Mouse (Mus musculus): ENCODE results near the gene Larp6. TPM values are rescaled to one million over a fixed set of nuclear protein-coding genes. Genes with fewer than 3 reads are reported as not detected.

Larp6 gene
- 1 to 10 TPM in 1 of 2 experiments, under 1 TPM in 1; 0.83 to 1.0 TPM for total RNA-seq (2021)
- long read RNA-seq, experiment 1, result 0 reads
- long read RNA-seq, experiment 2, partial matches to known transcripts, result 3 of 4 reads
- long read RNA-seq, experiment 2, other reads (novel, unspliced or antisense), result 0 of 4 reads

GRCm38 (mm10) chr9:60712771-60713541 is at the start of gene Larp6:
Gene Larp6, plus strand, starts transcription at chr9:60712989.
- DNase-seq, result peak; percentile 70

- peak; percentile 79 for DNase-seq
Observed at GRCm38 (mm10) chr9:60664385-60664784, 48.4 kb upstream of the Larp6 start.

GRCm38 (mm10) chr9:60664866-60665265 is 47.9 kb upstream of the Larp6 start:
- no peak for DNase-seq

GRCm38 (mm10) chr9:60665535-60665934 is 47.3 kb upstream of the Larp6 start:
- no peak for DNase-seq

GRCm38 (mm10) chr9:60668886-60669285 is 43.9 kb upstream of the Larp6 start:
- DNase-seq, result no peak

- DNase-seq, result no peak
Observed at GRCm38 (mm10) chr9:60672568-60672967, 40.2 kb upstream of the Larp6 start.

- DNase-seq, result no peak
Observed at GRCm38 (mm10) chr9:60674780-60675179, 38.0 kb upstream of the Larp6 start.

GRCm38 (mm10) chr9:60676429-60676828 is 36.4 kb upstream of the Larp6 start:
- no peak for DNase-seq

GRCm38 (mm10) chr9:60678913-60679312 is 33.9 kb upstream of the Larp6 start:
- DNase-seq, result no peak

GRCm38 (mm10) chr9:60681005-60681404 is 31.8 kb upstream of the Larp6 start:
- no peak for DNase-seq

GRCm38 (mm10) chr9:60682753-60683152 is 30.0 kb upstream of the Larp6 start:
- DNase-seq, result no peak

- DNase-seq, result peak; percentile 13
Observed at GRCm38 (mm10) chr9:60687415-60687814, 25.4 kb upstream of the Larp6 start.

GRCm38 (mm10) chr9:60687891-60688324 is 24.9 kb upstream of the Larp6 start, which contains the start of gene Lrrc49:
Gene Lrrc49, minus strand, starts transcription at chr9:60688158.
- DNase-seq, result peak; percentile 85

GRCm38 (mm10) chr9:60692624-60693023 is 20.2 kb upstream of the Larp6 start:
- no peak for DNase-seq

- DNase-seq, result no peak
Observed at GRCm38 (mm10) chr9:60693986-60694385, 18.8 kb upstream of the Larp6 start.

GRCm38 (mm10) chr9:60696271-60696985 is 16.4 kb upstream of the Larp6 start:
- DNase-seq, result no peak

GRCm38 (mm10) chr9:60699581-60700231 is 13.1 kb upstream of the Larp6 start:
- no peak for DNase-seq

- DNase-seq, result no peak
Observed at GRCm38 (mm10) chr9:60707594-60707993, 5.2 kb upstream of the Larp6 start.

GRCm38 (mm10) chr9:60708606-60709005 is 4.2 kb upstream of the Larp6 start:
- no peak for DNase-seq

GRCm38 (mm10) chr9:60709721-60710120 is 3.1 kb upstream of the Larp6 start:
- no peak for DNase-seq

- no peak for DNase-seq
Observed at GRCm38 (mm10) chr9:60712011-60712410, 778 bp upstream of the Larp6 start.

GRCm38 (mm10) chr9:60713616-60714015 is 827 bp downstream of the Larp6 start:
- no peak for DNase-seq

GRCm38 (mm10) chr9:60714191-60714590 is 1.4 kb downstream of the Larp6 start:
- peak; percentile 39 for DNase-seq

Data from gastrocnemius, postnatal 25 days (tissue).